Mouse (Mus musculus): ENCODE data around the gene Treml1. TPM values are rescaled to one million over a fixed set of nuclear protein-coding genes. Genes with fewer than 3 reads are reported as not detected.

Treml1 gene
- total and polyA plus RNA-seq, 2 experiments from 2014 or later, result 0.21 to 0.66 TPM

DNA sequence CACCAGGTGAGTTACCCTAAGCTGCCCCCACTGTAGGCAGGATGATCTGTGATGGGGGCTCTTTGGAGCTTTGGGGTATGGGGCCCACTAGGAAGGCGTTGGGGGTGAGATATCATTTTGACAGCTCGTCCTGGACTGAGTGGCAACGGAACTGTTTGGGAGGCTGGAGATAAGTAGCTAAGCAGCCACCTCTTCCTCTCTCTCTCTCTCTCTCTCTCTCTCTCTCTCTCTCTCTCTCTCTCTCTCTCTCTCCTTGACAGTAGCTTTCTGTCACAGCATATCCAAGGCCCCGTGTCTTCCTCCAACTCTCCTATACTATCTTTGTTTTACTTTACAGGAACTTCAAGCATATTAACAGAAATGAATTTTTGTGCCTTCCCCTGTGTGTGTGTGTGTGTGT, 746 bp downstream of the Treml1 start:
- Histone ChIP-seq H3K4me2 (ENCODE audit: low read depth, low read length, poor library complexity, severe bottlenecking) (no peak overlapping the region), H3K27me3 (ENCODE audit: insufficient read depth, low read length) (no peaks in the 10 kb centered on the region), H3K9ac (replicated peaks; ENCODE audit: low read length, poor library complexity, severe bottlenecking) (no peak overlapping the region), H3K27ac (ENCODE audit: low read depth, low read length) (no peak overlapping the region), H3K36me3 (ENCODE audit: insufficient read depth, low read length) (no peaks in the 10 kb centered on the region), H3K4me3 (ENCODE audit: low read depth, low read length) (no peak overlapping the region), H3K9me3 (ENCODE audit: low read length) (no peaks in the 10 kb centered on the region), H3K4me1 (ENCODE audit: insufficient read depth, low read length) (no peaks in the 10 kb centered on the region)
- ATAC-seq (ENCODE audit: low FRiP score) (no peak), DNase-seq (ENCODE audit: low spot score) (no peak)
- no peak for TF ChIP-seq CTCF (IDR thresholded peaks at IDR 0.05)
- 86% methylated on average over 4 of the region's 4 CpGs for WGBS

DNA sequence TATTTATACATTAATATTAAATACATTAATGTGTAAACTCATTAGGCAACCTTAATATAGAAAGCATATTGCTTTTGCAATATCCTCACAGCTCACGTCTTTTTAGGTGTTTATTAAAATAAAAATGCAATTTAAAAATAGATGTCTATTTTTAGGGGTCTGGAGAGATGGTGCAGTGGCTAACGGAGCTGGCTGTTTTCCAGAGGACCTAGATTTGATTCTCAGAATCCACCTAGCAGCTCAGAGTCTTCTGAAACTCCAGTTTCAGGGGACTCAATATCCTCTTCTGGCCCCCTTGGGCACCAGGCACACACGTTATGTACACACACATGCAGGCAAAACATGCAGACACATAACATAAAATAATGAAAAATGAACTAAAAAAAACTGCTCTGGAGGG, 2.6 kb downstream of the Treml1 start:
- Histone ChIP-seq H3K4me3 (ENCODE audit: low read depth, low read length) (no peak overlapping the region), H3K27me3 (ENCODE audit: insufficient read depth, low read length) (no peaks in the 10 kb centered on the region), H3K27ac (ENCODE audit: low read depth, low read length) (no peak overlapping the region), H3K4me2 (ENCODE audit: low read depth, low read length, poor library complexity, severe bottlenecking) (no peak overlapping the region), H3K36me3 (ENCODE audit: insufficient read depth, low read length) (no peaks in the 10 kb centered on the region), H3K4me1 (ENCODE audit: insufficient read depth, low read length) (no peaks in the 10 kb centered on the region), H3K9ac (replicated peaks; ENCODE audit: low read length, poor library complexity, severe bottlenecking) (no peak overlapping the region), H3K9me3 (ENCODE audit: low read length) (no peaks in the 10 kb centered on the region)
- ATAC-seq (ENCODE audit: low FRiP score) (no peak), DNase-seq (ENCODE audit: low spot score) (peak; percentile 22)
- WGBS, result 63% methylated on average over 3 of the region's 3 CpGs
- no peak for TF ChIP-seq CTCF (IDR thresholded peaks at IDR 0.05)

DNA sequence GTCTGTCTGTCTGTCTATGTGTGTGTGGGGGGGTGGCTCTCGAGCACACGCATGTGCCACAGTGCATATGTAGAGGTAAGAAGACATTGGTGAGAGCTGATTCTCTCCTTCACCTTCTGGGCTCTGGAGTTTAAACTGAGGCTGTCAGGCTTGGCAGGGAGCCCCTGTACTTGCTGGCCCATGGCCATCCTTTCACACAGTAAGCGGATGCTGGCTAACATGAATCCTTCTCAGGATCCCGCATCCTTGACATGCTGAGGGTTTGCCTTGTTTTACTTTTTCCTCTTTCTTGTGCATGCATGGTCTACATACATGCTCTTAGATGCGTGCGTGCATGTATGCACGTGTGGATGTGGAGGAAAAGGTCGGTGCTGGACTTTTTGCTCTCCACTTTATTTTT, 3.2 kb downstream of the Treml1 start:
- 82% methylated on average over 8 of the region's 8 CpGs for WGBS
- ATAC-seq (ENCODE audit: low FRiP score), result no peak

GRCm38 (mm10) chr17:48363421-48363965, 3.8 kb downstream of the Treml1 start:
- no peak for ATAC-seq (ENCODE audit: low FRiP score)

More for the DNA sequence above, 3.2 kb downstream of the Treml1 start:
- Histone ChIP-seq H3K9ac (replicated peaks; ENCODE audit: low read length, poor library complexity, severe bottlenecking) (no peak overlapping the region), H3K27me3 (ENCODE audit: insufficient read depth, low read length) (no peaks in the 10 kb centered on the region), H3K9me3 (ENCODE audit: low read length) (no peaks in the 10 kb centered on the region), H3K36me3 (ENCODE audit: insufficient read depth, low read length) (no peaks in the 10 kb centered on the region), H3K4me1 (ENCODE audit: insufficient read depth, low read length) (no peaks in the 10 kb centered on the region), H3K27ac (ENCODE audit: low read depth, low read length) (no peak overlapping the region), H3K4me2 (ENCODE audit: low read depth, low read length, poor library complexity, severe bottlenecking) (no peak overlapping the region), H3K4me3 (ENCODE audit: low read depth, low read length) (no peak overlapping the region)
- no peak for TF ChIP-seq CTCF (IDR thresholded peaks at IDR 0.05)
- DNase-seq (ENCODE audit: low spot score), result peak; percentile 50

GRCm38 (mm10) chr17:48365511-48366155, 5.9 kb downstream of the Treml1 start:
- no peak for TF ChIP-seq CTCF (IDR thresholded peaks at IDR 0.05)
- no peaks in the 10 kb centered on the region for H3K36me3 ChIP-seq (ENCODE audit: insufficient read depth, low read length)
- no peak overlapping the region for H3K9ac ChIP-seq (replicated peaks; ENCODE audit: low read length, poor library complexity, severe bottlenecking)
- ATAC-seq (ENCODE audit: low FRiP score) (no peak), DNase-seq (ENCODE audit: low spot score) (no peak)
- no peak overlapping the region for H3K4me3 ChIP-seq (ENCODE audit: low read depth, low read length)
- H3K27ac ChIP-seq (ENCODE audit: low read depth, low read length), result no peak overlapping the region
- no peaks in the 10 kb centered on the region for H3K9me3 ChIP-seq (ENCODE audit: low read length)
- WGBS, result 69% methylated on average over 9 of the region's 9 CpGs
- no peaks in the 10 kb centered on the region for H3K27me3 ChIP-seq (ENCODE audit: insufficient read depth, low read length)
- H3K4me1 ChIP-seq (ENCODE audit: insufficient read depth, low read length), result no peaks in the 10 kb centered on the region
- H3K4me2 ChIP-seq (ENCODE audit: low read depth, low read length, poor library complexity, severe bottlenecking), result no peak overlapping the region

More at GRCm38 (mm10) chr17:48363421-48363965, 3.8 kb downstream of the Treml1 start:
- no peak for DNase-seq (ENCODE audit: low spot score)
- Histone ChIP-seq H3K4me3 (ENCODE audit: low read depth, low read length) (no peak overlapping the region), H3K9me3 (ENCODE audit: low read length) (no peaks in the 10 kb centered on the region), H3K4me1 (ENCODE audit: insufficient read depth, low read length) (no peaks in the 10 kb centered on the region), H3K4me2 (ENCODE audit: low read depth, low read length, poor library complexity, severe bottlenecking) (no peak overlapping the region), H3K36me3 (ENCODE audit: insufficient read depth, low read length) (no peaks in the 10 kb centered on the region), H3K9ac (replicated peaks; ENCODE audit: low read length, poor library complexity, severe bottlenecking) (no peak overlapping the region), H3K27me3 (ENCODE audit: insufficient read depth, low read length) (no peaks in the 10 kb centered on the region), H3K27ac (ENCODE audit: low read depth, low read length) (no peak overlapping the region)
- 72% methylated on average over 6 of the region's 6 CpGs for WGBS
- no peak for TF ChIP-seq CTCF (IDR thresholded peaks at IDR 0.05)

DNA sequence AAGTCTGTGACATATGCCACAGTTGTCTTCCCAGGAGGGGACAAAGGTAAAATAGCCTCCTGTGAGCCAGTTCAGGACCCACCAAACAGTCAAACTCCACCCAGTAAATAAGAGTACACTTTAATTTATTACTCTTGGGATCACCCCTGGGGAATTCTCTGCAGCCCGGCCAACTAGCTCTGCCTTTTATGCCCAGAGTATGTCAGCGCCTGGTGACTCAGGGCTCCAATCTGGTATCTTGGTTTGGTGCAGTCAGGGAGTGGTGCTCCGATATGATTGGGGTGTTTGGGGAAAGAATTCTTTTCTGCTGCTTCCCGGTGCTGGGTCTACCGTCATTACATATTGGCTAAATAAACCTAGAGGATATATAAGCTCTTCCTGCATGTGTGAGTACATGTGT, 7.1 kb downstream of the Treml1 start:
- DNase-seq (ENCODE audit: low spot score), result no peak
- Histone ChIP-seq H3K4me1 (ENCODE audit: insufficient read depth, low read length) (no peaks in the 10 kb centered on the region), H3K9me3 (ENCODE audit: low read length) (no peaks in the 10 kb centered on the region), H3K27ac (ENCODE audit: low read depth, low read length) (no peak overlapping the region), H3K4me2 (ENCODE audit: low read depth, low read length, poor library complexity, severe bottlenecking) (no peak overlapping the region), H3K4me3 (ENCODE audit: low read depth, low read length) (no peak overlapping the region), H3K36me3 (ENCODE audit: insufficient read depth, low read length) (no peaks in the 10 kb centered on the region), H3K27me3 (ENCODE audit: insufficient read depth, low read length) (no peaks in the 10 kb centered on the region), H3K9ac (replicated peaks; ENCODE audit: low read length, poor library complexity, severe bottlenecking) (no peak overlapping the region)
- 93% methylated on average over 5 of the region's 5 CpGs for WGBS
- no peak for TF ChIP-seq CTCF (IDR thresholded peaks at IDR 0.05)
- no peak for ATAC-seq (ENCODE audit: low FRiP score)

Measured in midbrain, postnatal 0 days (tissue).